Mouse (Mus musculus) kidney, postnatal 36 days (tissue): ENCODE results near the gene Csmd2.
A peak's percentile ranks its signal among the peaks of the same experiment; 100 is the strongest.

ENCODE experiments used
- DNase-seq, 2 experiments: peaks; one replicate each; pipeline ENCODE4 v3.0.0; 2021 to 2022; ENCODE audit warnings: mixed read lengths in 2 of 2

The Csmd2 gene

DNA sequence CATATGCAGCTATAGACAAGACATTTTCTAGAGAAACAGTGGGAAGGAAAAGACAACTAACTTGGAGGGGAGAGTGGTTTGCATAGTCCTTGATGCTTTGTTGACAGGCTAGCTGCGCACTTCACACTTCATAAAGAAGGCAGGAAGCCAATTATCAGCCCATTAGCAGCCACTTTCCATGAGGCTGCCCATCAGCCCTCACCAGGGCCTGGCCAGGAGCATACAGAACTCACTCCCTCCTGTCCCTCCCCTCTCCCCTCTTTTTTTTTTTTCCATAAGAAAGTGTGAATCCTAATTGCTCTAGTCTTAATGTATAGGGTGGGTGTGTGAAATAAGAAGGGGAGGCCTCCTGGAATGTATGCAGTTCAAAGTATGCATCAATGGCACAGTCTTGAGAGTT, 354.6 kb downstream of the Csmd2 start:
- no peak for DNase-seq

DNA sequence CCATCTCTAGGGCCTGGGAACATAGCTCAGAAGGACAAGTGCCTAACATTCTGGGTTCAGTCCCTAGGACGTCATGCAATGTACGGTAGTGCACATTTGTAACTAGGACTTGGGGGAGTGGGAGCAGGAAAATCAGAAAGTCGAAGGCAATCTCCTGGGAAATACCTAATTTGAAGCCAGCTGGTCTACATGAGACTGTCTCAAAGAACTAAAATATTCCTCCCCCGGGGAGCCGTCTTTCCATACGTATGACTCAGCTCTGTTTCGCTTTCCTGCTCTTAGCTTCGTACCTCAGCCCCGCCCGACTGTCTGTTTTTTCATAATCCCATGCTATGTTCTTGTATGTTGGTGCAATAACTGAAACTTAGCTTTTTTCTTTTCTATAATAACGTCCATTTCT, 371.1 kb downstream of the Csmd2 start:
- DNase-seq = no peak

DNA sequence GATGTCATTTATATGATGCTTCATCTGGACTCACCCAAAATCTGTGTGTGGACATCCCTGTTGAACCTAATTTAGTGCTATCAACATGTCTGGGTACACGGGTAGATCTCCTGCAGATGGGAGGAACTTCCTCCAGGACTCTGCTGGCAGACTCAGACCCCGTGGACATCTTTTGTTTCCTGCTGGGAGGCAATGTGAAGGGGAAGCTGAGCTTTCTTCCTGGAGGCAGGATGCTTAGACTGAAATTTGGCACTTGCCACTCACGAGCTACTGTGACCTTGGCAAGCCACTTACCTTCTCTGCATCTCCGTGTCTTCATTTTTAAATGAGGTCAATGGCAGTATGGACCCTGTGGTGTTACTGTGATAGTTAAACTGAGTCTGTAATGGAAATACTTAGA, 378.2 kb downstream of the Csmd2 start:
- no peak for DNase-seq

DNA sequence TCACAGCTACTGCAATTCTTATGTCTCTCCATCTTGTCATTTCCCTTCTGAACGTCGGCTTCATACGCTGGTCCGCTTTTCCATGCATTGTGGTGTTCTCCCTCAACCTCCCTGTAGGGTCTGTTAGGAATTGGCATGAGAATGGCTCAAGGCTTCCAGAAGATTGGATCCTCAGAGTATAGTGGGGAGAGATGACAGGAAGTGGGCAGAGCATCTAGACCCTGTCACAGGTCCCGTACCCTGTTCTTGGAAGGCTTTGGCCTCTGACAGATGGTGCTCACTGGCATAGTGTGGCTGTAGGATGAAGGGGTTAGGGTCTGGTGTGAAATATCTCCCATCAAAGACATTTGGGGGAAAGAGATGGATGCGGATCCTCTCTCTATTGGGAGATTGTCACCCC, 380.4 kb downstream of the Csmd2 start:
- no peak for DNase-seq

DNA sequence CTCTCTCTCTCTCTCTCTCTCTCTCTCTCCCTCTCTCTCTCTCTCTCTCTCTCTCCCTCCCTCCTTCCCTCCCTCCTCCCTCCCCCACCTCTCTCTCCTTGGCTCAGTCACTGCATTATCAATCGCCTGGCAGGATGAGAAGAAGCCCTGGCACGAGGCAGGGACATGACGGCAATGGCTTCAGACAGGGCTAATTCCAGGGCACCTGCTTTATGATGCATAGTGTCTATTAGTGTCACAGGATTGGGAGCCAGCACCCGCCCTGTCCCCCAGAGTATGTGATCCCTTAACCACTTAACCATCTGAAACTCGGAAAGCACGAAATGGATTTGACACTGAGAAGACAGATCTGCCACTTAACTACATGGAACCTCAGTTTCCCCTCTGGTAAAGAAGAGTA, 384.1 kb downstream of the Csmd2 start:
- DNase-seq = no peak

DNA sequence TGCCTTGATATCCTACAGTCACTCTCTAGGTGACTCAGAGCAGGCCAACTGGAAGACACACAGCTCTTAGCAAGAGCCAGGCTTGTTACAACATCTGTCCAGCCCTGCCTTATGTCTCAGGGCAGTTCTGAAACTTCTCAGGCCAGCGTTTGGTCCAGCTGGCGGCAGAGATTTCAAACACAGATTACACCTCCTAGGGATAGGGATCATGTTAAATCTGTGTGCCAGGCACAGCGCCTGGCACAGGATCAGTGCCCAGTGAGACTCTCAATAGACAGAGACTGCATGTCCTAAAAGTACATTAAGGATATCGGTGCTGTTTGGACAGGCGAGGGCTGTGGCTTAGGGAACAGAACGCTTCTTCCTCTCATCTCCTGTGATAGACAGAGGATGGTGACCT, 385.5 kb downstream of the Csmd2 start:
- DNase-seq = no peak

DNA sequence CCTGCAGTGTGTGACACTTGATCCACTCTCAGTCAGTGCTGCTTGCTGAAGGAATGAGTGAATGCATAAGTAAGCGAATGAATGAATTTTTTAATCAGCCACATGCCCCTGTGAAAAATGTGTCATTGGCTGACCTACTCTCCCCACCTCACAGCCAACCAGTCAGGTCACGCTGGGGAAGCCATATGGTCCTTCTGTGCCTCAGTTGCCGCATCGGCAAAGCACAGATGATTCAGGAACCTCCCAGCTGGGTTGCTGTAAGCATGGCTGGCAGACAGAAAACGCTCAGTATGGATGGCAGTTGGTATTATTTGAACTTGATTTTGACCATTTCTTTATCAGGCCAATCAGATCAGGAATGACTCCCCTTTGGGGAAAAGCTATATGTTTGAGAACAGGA, 386.4 kb downstream of the Csmd2 start:
- no peak for DNase-seq

DNA sequence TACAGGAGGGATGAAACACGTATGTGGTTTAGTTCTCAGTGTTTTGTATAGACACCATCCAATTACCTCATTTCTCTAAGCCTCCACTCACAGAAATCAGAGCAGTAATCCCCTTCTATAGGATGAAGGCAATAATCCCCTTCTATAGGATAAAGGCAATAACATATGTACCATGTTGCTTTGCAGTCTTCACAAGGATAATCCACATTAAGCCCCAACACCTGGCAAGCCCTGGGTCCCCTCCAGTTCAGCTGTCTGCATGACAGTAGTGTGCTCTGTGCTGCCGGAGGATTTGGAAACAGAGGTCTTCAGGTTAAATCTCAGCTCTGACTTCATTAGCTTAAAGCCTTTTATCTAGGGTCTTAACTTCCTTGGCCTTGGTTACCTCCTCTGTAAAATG, 391.3 kb downstream of the Csmd2 start:
- DNase-seq = no peak

DNA sequence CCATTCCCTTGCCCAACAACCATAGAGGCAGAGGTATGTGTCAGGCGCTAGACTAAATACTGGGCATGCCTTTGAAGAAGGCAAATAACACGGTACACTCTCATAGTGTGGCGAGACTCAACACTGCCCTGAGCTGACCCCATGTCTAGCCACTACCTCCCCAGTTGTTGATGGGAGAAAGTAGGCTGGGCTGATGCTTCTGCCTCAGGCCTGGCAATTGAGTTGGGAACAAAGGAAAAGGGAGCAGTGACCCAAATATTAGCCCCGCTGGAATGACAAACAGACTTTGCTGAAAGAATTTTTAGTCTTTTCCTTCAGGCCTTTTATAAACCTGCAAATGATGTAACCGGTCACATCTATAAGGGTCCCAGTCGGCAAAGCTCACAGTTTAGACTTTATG, 393.7 kb downstream of the Csmd2 start:
- DNase-seq = no peak

DNA sequence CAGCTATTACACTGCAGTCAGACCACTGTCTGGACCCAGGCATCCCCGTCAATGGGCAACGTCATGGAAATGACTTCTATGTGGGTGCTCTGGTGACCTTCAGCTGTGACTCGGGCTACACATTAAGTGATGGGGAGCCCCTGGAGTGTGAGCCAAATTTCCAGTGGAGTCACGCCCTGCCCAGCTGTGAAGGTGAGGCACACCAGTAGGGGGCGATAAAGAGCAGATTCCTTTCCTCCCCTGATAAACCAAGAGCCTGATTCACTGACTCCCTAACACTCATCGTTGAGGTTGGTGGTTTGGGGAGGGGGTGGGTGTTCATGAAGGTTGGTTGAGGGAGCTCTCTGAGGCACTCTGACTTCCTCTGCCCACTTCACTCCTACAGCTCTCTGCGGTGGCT, 396.1 kb downstream of the Csmd2 start:
- DNase-seq = no peak

DNA sequence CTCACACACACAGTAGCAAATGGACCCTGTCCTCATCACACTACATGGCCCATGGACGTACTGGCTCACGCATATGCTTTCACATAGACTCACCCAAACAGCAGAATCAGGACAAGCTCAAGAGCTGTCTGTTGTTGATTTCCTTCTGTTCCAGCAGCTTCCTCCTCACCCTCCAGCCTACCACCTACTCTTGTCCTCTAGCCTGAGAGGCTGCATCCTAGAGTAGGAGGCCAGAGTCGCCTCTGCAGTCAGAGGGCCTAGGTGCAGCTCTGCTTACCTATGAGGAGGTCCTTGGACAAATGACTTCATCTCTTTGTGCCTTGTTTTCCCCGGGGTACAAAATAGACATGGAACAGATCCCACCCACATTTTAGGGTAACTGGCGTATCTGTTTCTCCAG, 403.8 kb downstream of the Csmd2 start:
- DNase-seq = no peak

DNA sequence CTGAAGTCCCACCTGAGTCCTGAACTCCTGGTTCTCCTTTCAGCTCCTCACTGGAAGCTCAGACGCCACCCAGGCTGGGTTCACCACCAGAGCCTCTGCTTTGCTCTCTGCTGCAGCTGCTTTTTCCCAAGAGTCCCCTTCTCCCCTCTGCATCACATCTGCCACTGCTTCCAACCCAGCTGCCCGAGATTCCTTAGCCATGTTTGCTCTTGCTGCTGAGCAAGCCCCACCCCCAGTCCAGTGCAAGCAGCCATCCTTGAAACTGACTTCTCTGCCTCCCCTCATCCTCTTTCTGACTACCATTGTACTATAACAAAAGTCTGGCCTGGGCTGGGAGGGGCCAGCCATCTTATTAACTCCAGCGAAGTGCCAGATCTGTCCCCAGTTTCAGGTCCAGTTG, 404.6 kb downstream of the Csmd2 start:
- DNase-seq = no peak

DNA sequence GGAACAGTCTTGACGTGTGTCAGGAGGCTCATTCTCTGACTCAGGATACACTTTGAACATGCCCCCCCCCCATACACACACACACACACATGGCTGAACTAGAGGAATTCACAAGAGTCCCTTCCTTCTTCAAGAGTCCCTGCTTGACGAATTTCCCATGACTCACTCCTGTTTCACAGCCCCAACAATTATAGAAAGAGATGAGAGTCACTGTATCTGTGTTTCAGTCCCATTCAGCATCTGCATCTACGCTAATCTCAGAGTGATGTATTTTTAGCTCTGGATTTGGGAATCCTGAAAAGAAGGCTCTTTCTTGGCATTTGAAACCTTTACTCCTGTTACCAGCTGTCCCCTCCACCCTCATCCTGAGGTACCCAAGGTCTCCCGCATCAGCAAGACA, 406.2 kb downstream of the Csmd2 start:
- DNase-seq = no peak

DNA sequence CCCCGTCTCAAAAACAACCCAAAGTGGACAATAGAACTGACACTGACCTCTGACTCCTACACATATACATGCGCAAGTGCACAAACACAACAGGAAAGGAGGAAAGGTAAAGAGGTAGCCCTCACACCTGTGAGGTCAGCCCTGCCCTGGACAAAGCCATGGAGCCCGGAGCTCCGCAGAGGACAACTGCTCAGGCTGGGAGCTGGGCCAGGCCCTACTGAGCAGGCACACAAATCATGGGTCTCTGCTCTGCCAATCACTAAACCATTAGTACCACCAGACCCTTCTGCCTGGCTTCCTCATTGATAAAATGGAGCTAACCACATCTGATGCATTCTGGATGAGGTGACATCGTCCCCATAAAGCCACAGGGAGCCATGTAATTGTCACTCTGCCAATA, 409.0 kb downstream of the Csmd2 start:
- DNase-seq = no peak

DNA sequence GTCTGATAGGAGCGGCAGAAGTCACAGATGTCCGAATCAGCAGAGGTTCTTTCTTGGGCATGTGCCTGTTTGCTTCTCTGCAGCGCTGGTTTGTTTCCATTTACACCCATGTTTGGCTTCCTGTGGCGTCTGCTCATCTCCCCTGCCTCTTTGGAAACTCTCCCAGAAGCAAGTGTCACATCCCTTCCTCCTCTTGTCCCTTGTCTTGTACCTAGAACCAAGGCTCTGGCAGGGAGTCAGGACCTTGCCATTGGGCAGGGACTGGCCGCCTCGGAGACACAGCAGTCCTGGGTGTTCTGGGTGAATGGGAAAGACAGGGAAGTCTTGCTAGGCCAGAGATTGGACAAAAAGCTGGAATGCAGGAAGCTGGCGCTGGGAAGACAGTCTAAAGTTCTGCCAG, 410.1 kb downstream of the Csmd2 start:
- DNase-seq = no peak

DNA sequence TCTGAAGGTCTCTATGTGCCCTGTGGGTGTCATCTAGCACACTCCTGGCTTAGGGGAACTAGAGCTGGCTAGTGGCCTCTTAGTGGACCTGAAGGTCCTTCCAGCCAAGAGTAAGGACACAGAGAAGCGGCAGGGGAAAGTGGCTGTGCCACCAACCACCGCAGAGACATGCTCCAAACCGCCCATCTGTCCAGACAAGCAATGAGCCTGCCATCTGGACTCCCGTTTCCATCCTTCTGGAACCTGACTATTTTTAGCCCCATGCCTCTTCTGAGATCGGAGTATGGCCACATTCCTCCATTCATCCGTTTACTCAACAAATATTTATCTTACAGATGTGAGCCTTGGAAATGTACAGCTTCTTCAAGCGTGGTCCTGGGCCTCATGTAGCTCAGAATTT, 411.3 kb downstream of the Csmd2 start:
- DNase-seq = no peak

DNA sequence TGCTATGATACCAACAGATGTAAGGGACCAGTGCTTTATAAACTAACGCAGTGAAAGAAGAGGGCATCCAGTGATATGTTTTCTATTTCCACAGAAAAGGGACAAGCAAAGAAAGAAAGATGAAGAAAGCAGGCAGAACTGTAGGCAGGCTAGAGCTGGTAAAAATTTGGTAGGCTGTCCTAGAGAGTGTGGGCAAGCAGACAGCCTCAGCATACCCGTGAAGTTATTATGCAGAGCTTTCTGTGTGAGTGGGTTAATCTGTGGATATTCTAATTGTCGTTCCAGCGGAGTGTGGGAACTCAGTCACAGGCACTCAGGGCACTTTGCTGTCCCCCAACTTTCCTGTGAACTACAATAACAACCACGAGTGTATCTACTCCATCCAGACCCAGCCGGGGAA, 412.4 kb downstream of the Csmd2 start:
- DNase-seq = no peak

DNA sequence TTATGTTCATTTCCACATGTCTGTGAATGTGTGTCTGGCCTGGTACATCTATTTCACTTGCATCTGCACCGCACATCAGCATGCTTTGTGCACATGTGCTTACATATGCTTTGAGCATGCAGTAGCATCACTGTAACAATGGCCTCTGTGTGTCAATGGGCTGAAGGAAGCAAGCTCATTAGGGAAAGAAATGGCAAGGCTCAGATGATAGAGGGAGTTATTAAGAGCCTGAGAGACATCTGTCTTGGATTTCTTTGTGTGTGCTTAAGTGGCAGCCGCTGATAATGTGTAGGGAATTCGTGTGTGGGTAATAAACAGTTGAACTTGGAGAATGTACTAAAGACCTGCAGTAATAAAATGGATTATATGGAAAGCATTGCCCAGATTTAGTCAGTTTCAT, 413.9 kb downstream of the Csmd2 start:
- no peak for DNase-seq

DNA sequence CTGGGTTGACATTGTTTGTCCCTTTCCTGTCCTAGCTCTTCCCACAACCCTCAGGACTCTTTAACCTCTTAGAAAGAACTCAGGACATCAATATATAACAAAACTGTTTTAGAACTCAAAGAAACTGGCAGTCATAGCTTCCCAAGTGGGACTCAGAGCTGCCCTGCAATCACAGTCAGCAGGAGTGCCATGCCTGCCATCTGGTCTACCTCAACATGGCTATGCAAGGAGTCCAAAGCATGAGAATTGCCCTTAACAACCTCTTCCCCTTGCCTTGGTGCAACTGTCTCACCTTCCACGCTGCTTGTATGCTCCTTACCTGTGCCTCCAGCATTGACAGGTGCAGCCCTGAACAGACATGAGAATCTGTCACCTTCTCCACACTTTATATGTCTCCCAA, 415.0 kb downstream of the Csmd2 start:
- DNase-seq = no peak

DNA sequence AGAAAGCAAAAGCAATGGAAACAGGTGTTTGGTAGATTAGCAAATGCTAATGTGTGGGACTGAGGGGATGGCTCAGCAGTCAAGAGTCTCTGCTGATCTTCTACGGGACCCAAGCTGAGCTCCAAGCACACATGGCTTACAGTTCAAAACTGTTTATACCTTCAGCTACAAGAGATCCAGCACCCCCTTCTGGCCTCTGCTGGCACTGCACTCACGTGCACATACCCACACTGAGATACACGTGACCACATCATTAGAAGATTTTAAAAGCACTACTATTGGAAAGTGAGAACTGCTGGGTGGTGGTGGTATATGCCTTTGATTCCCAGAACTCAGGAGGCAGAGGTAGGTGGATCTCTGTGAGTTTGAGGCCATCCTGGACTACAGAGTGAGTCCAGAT, 417.9 kb downstream of the Csmd2 start:
- no peak for DNase-seq

DNA sequence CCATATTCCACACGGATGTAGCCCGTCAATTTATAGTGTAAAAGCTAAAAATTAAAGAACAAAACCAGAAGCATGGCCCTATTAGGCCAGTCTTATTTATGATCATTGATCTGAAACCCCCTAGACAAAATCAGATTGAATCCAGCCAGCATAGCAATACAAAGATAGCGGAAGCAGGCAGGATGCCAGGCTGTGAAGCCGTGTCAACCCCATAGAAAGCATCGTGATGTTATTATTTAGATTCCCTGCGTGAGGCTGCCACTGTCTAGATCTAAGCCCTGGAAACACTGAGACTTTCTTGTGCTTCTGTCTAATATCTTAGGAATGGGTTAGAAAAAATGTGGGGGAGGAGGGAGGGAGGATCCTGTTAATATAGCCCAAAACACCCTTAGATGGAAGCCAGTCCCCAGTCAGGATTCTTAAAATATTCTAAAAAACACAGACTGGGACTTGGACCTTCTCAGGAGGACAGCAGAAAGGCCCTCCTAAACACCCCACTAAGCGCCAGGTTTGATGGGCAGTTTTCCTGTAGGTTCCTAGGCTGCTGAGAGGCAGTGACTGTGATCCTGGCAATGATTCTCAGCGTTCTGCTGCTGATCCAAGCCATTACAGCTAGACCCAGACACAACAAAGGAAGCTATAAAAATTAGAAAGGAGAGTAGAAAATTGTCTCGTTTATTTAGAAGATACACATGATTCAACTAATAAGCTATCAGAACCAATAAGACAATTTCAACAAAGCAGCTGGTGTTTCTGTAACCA, 419.6 kb downstream of the Csmd2 start:
- no peak for DNase-seq

DNA sequence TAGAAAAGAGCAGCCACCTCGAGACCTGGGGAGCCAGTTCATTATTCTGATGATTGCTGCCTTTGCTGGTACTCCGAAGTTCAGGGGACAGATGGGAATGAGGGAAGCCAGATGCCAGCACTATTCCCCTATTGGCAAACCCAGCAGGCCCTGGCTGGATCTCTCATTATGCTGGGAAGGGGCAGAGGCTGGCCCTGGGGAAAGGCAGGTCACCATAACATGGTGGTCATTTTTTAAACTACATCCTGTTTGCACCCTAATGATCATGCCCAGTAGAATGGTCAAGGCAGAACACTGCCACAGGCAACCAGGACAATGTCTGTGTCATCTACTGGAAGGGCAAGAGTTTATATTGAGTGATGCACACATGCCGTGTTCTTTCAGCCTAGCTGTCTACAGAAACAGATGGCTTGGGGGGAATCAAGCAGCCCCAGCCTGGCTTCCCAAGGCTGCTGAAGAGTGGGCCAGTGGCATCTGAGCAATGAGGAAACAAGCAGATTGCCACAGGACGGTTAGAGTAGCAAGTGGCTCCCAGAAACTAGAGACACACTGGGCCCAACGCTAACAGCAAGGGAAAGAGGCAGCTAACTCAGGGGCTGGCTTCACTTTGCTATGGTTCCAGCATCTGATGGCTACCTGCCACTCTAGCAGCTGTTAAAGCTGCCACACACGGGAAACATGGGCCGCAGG, 424.4 kb downstream of the Csmd2 start:
- no peak for DNase-seq

DNA sequence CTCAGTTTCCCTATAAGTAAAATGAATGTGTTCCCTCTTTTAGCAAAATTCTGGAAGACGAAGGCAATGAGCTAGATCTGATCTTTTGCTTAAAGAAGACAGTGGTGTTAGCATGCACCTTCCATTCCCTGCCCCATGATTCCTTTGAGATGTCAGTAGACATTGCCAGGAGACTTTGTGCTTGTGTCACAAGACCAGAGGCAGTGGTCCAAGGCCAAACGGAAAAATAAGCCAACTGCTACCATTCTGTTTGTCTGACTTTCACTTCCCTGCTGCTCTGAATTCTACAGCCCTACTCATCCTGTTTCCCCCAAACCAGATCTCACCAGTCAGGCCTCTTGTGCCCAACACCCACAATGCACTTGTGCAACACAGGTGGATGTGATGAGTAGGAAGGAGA, 427.1 kb downstream of the Csmd2 start:
- peak; percentile 74 to 75 for DNase-seq

DNA sequence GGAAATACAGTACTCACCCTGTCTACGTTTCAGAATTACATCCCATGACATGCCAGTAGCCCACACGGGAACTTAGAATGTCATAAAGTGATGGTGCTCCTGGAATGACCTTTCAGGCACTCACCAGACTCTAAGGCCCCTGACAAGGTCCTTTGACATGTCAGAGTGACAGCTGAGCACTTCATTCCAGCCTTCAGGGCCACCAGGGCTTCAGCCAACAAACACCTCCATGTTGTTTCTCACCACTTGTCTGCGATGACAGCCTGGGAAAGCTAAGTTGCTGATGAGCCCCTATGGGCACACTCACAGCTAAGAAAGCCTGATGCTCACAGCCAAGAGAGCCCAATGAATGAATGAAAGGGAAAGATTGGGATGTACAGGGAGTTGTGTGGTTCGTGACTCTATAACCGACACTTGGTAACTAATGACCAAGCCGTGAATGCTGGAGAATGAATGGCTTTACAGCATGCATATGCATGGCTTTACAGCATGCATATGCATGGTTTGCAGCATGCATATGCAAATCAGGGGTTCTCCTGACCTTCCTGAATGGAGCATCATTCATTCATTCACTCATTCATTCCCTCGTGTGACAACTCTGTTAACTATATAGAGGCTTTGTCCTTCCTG, 432.4 kb downstream of the Csmd2 start:
- no peak for DNase-seq
